Comparison of ENCODE assay signal across 8 mouse cellular contexts in genomic region chr7:102246265-102246664, GRCm38 (mm10). TPM values are rescaled to one million over a fixed set of nuclear protein-coding genes. Genes with fewer than 3 reads are reported as not detected.
A peak's percentile ranks its signal among the peaks of the same experiment; 100 is the strongest.
DNase-seq lines count a peak whose midpoint lies in the region; ATAC-seq and TF ChIP-seq lines count a peak whose summit lies in the region.

No protein-coding gene starts in this region.

- peaks cover 37% of the 10 kb centered on the region for H3K4me1 ChIP-seq in kidney, embryonic 14.5 days (ENCODE audit: control insufficient read depth, insufficient read depth, low read length)
- H3K4me1 ChIP-seq in MEL (ENCODE audit: control insufficient read depth in 1 of 2, insufficient read depth in 2 of 2, low read length in 2 of 2): peaks cover 38 to 71% of the 10 kb centered on the region in 2 experiments
- H3K4me1 ChIP-seq in brown adipose tissue, adult 24 weeks (ENCODE audit: control insufficient read depth, insufficient read depth, insufficient read length, low read length): peaks cover 36% of the 10 kb centered on the region
- H3K4me1 ChIP-seq in limb, embryonic 15.5 days: peaks cover 49% of the 10 kb centered on the region

- 64% methylated on average over 6 of the region's 6 CpGs for WGBS in kidney, embryonic 14.5 days
- 52% methylated on average over 6 of the region's 6 CpGs for WGBS in limb, embryonic 15.5 days

- no peak for TF ChIP-seq CTCF in MEL (IDR thresholded peaks at IDR 0.05 in 2 of 3, conservative IDR thresholded peaks at IDR 0.05 in 1 of 3; ENCODE audit: control insufficient read depth in 1 of 3, insufficient read depth in 1 of 3, low read depth in 2 of 3, low read length in 3 of 3, poor library complexity in 1 of 3, severe bottlenecking in 1 of 3)

- no peak overlapping the region for H3K4me2 ChIP-seq in kidney, embryonic 14.5 days (replicated peaks; ENCODE audit: low read depth, low read length)
- no peak overlapping the region for H3K4me2 ChIP-seq in limb, embryonic 15.5 days

- H3K4me3 ChIP-seq in kidney, embryonic 14.5 days (ENCODE audit: low read length): no peak overlapping the region
- peak overlapping the region in 1 of 2 experiments; percentile 83; a peak in 1 of 4 replicates for H3K4me3 ChIP-seq in MEL (ENCODE audit: control insufficient read depth in 1 of 2, insufficient read depth in 1 of 2, low read depth in 2 of 2, low read length in 2 of 2)
- H3K4me3 ChIP-seq in brown adipose tissue, adult 24 weeks (ENCODE audit: insufficient read depth, low read depth, low read length): peak overlapping the region; percentile 100; the same call in 1 of the 2 replicates
- H3K4me3 ChIP-seq in limb, embryonic 15.5 days: no peak overlapping the region

- H3K27ac ChIP-seq in kidney, embryonic 14.5 days (ENCODE audit: low read depth, low read length): no peak overlapping the region
- peak overlapping the region; percentile 99 for H3K27ac ChIP-seq in MEL (ENCODE audit: control insufficient read depth, low read depth, low read length)
- H3K27ac ChIP-seq in brown adipose tissue, adult 24 weeks (replicated peaks; ENCODE audit: low read depth, low read length): peak overlapping the region; percentile 48
- peak overlapping the region; percentile 29; the same call in 1 of the 2 replicates for H3K27ac ChIP-seq in limb, embryonic 15.5 days

- no peak for TF ChIP-seq RAD21 in MEL (IDR thresholded peaks at IDR 0.05; ENCODE audit: low read depth, low read length)

- no peak for TF ChIP-seq EP300 in MEL (IDR thresholded peaks at IDR 0.05; ENCODE audit: low read depth in 1 of 2, low read length in 2 of 2)

- 0 out of 2 replicates have a peak overlapping the region, but pooled peaks have one; percentile 18 for H3K9ac ChIP-seq in kidney, embryonic 14.5 days (ENCODE audit: low read depth, low read length)
- peak overlapping the region; percentile 97 for H3K9ac ChIP-seq in MEL (ENCODE audit: control insufficient read depth, low read depth, low read length, poor library complexity, severe bottlenecking)
- no peak overlapping the region for H3K9ac ChIP-seq in limb, embryonic 15.5 days

- no peaks in the 10 kb centered on the region for H3K27me3 ChIP-seq in kidney, embryonic 14.5 days (ENCODE audit: control insufficient read depth, insufficient read depth, low read length)
- no peaks in the 10 kb centered on the region for H3K27me3 ChIP-seq in MEL (ENCODE audit: control insufficient read depth in 1 of 2, insufficient read depth in 2 of 2, low read length in 2 of 2)
- H3K27me3 ChIP-seq in limb, embryonic 15.5 days: no peaks in the 10 kb centered on the region

- no peaks in the 10 kb centered on the region for H3K9me3 ChIP-seq in kidney, embryonic 14.5 days (ENCODE audit: control insufficient read depth, low read length)
- no peaks in the 10 kb centered on the region for H3K9me3 ChIP-seq in MEL (replicated peaks; ENCODE audit: insufficient read depth, low read length)
- no peaks in the 10 kb centered on the region for H3K9me3 ChIP-seq in limb, embryonic 15.5 days

- TF ChIP-seq POLR2A in MEL (IDR thresholded peaks at IDR 0.05; ENCODE audit: control insufficient read depth in 1 of 2, insufficient read depth in 1 of 2, low read depth in 1 of 2, low read length in 2 of 2, poor library complexity in 1 of 2): no peak

- DNase-seq in kidney, postnatal 14 days: no peak
- no peak for DNase-seq in MEL (ENCODE audit: low read depth, low spot score)
- no peak for DNase-seq in adrenal gland, adult 18-20 months (ENCODE audit: low spot score in 2 of 2)
- no peak for DNase-seq in left cerebral cortex, adult 11 months (ENCODE audit: low spot score)

- peaks cover 69% of the 10 kb centered on the region for H3K79me2 ChIP-seq in MEL (ENCODE audit: control insufficient read depth, insufficient read depth, low read length, poor library complexity)

- no peak for ATAC-seq in kidney, embryonic 14.5 days (ENCODE audit: low FRiP score, low TSS enrichment)
- no peak for ATAC-seq in limb, embryonic 15.5 days (ENCODE audit: insufficient number of reproducible peaks, low FRiP score, low TSS enrichment, low read depth)
- ATAC-seq in cerebellum, adult (ENCODE audit: insufficient number of reproducible peaks, low FRiP score, low TSS enrichment): no peak

- peaks cover 6% of the 10 kb centered on the region; the same call in 1 of the 2 replicates for H3K36me3 ChIP-seq in kidney, embryonic 14.5 days (ENCODE audit: control insufficient read depth, insufficient read depth, low read length)
- peaks cover 2 to 64% of the 10 kb centered on the region in 2 experiments for H3K36me3 ChIP-seq in MEL (ENCODE audit: control insufficient read depth in 1 of 2, insufficient read depth in 2 of 2, low read length in 2 of 2)
- H3K36me3 ChIP-seq in limb, embryonic 15.5 days: 0 out of 2 replicates have a peak, but pooled peaks cover 4% of the 10 kb centered on the region

TF ChIP-seq in MEL, 35 proteins besides CTCF, POLR2A, EP300 and RAD21:
- TF ChIP-seq UBTF (IDR thresholded peaks at IDR 0.05; ENCODE audit: borderline replicate concordance, insufficient read depth, low read depth, low read length) (no peak), SIN3A (IDR thresholded peaks at IDR 0.05; ENCODE audit: low read length) (no peak), MAX (IDR thresholded peaks at IDR 0.05; ENCODE audit: low read length) (no peak), KAT2A (conservative IDR thresholded peaks at IDR 0.05; ENCODE audit: low read depth, low read length) (no peak), JUND (IDR thresholded peaks at IDR 0.05; ENCODE audit: low read depth, low read length) (no peak), USF2 (IDR thresholded peaks at IDR 0.05; ENCODE audit: borderline replicate concordance in 1 of 2, insufficient read depth in 1 of 2, low read depth in 1 of 2, low read length in 2 of 2) (no peak), TAL1 (IDR thresholded peaks at IDR 0.05; ENCODE audit: low read length) (no peak), ZNF384 (IDR thresholded peaks at IDR 0.05; ENCODE audit: low read depth, low read length) (no peak), ZC3H11A (IDR thresholded peaks at IDR 0.05; ENCODE audit: low read depth, low read length) (no peak), E2F4 (IDR thresholded peaks at IDR 0.05; ENCODE audit: borderline replicate concordance, low read depth, low read length) (no peak), NRF1 (IDR thresholded peaks at IDR 0.05; ENCODE audit: insufficient read depth, low read depth, low read length, poor library complexity, severe bottlenecking) (no peak), MXI1 (IDR thresholded peaks at IDR 0.05; ENCODE audit: low read depth, low read length) (no peak), RCOR1 (IDR thresholded peaks at IDR 0.05; ENCODE audit: low read depth, low read length) (no peak), SMC3 (IDR thresholded peaks at IDR 0.05; ENCODE audit: low read depth, low read length) (no peak)

RNA-seq across cellular contexts. Expression of gene Rhog, which starts 9.6 kb away (rescaled TPM):
- 47.6 and 62.6 TPM in 2 replicates for polyA plus RNA-seq in kidney, embryonic 14.5 days (2014; fragmentation: Nextera tagmentation; extraction: Ambion mirVana)
- 24.1 and 33.3 TPM in 2 replicates for total RNA-seq in MEL (2012; rRNA removed)
- 100 to 1,000 TPM; 347 to 425 TPM for polyA plus RNA-seq in MEL (2012; ENCODE audit: insufficient read depth in 1 of 2, insufficient read length in 2 of 2, low read depth in 1 of 2, low replicate concordance in 2 of 2, missing spikeins in 1 of 2)
- polyA plus RNA-seq in brown adipose tissue, adult 24 weeks (2012; ENCODE audit: insufficient read depth, insufficient read length, missing spikeins): 25.4 and 29.6 TPM in 2 replicates
- polyA plus RNA-seq in limb, embryonic 15.5 days (2015; fragmentation: Nextera tagmentation; extraction: Ambion mirVana): 65.2 and 76.2 TPM in 2 replicates
- total RNA-seq in adrenal gland, adult 18-20 months (2021): 10 to 100 TPM; 43.5 to 55.7 TPM

RNA-seq across cellular contexts. Expression of gene Stim1, which starts 21.3 kb away (rescaled TPM):
- polyA plus RNA-seq in kidney, embryonic 14.5 days (2014; fragmentation: Nextera tagmentation; extraction: Ambion mirVana): 8.1 and 11.6 TPM in 2 replicates
- 26.1 and 28.2 TPM in 2 replicates for total RNA-seq in MEL (2012; rRNA removed)
- 10 to 100 TPM in 1 of 2 experiments, not detected in 1; 65.0 TPM for polyA plus RNA-seq in MEL (2012; ENCODE audit: insufficient read depth in 1 of 2, insufficient read length in 2 of 2, low read depth in 1 of 2, low replicate concordance in 2 of 2, missing spikeins in 1 of 2)
- 46.5 and 52.6 TPM in 2 replicates for polyA plus RNA-seq in brown adipose tissue, adult 24 weeks (2012; ENCODE audit: insufficient read depth, insufficient read length, missing spikeins)
- polyA plus RNA-seq in limb, embryonic 15.5 days (2015; fragmentation: Nextera tagmentation; extraction: Ambion mirVana): 33.5 and 38.5 TPM in 2 replicates
- 10 to 100 TPM; 74.0 to 77.1 TPM for total RNA-seq in adrenal gland, adult 18-20 months (2021)

RNA-seq across cellular contexts. Expression of gene Pgap2, which starts 36.3 kb away (rescaled TPM):
- polyA plus RNA-seq in kidney, embryonic 14.5 days (2014; fragmentation: Nextera tagmentation; extraction: Ambion mirVana): 80.9 and 85.3 TPM in 2 replicates
- total RNA-seq in MEL (2012; rRNA removed): 21.1 and 29.2 TPM in 2 replicates
- 10 to 100 TPM in 1 of 2 experiments, not detected in 1; 91.1 TPM for polyA plus RNA-seq in MEL (2012; ENCODE audit: insufficient read depth in 1 of 2, insufficient read length in 2 of 2, low read depth in 1 of 2, low replicate concordance in 2 of 2, missing spikeins in 1 of 2)
- polyA plus RNA-seq in brown adipose tissue, adult 24 weeks (2012; ENCODE audit: insufficient read depth, insufficient read length, missing spikeins): 39.2 and 54.0 TPM in 2 replicates
- polyA plus RNA-seq in limb, embryonic 15.5 days (2015; fragmentation: Nextera tagmentation; extraction: Ambion mirVana): 92.5 and 97.2 TPM in 2 replicates
- 10 to 100 TPM; 57.5 to 79.5 TPM for total RNA-seq in adrenal gland, adult 18-20 months (2021)

RNA-seq across cellular contexts. Expression of gene Nup98, which starts 36.3 kb away (rescaled TPM):
- 37.5 and 55.4 TPM in 2 replicates for polyA plus RNA-seq in kidney, embryonic 14.5 days (2014; fragmentation: Nextera tagmentation; extraction: Ambion mirVana)
- total RNA-seq in MEL (2012; rRNA removed): 25.9 and 31.7 TPM in 2 replicates
- polyA plus RNA-seq in MEL (2012; ENCODE audit: insufficient read depth in 1 of 2, insufficient read length in 2 of 2, low read depth in 1 of 2, low replicate concordance in 2 of 2, missing spikeins in 1 of 2): 100 to 1,000 TPM in 1 of 2 experiments, 10 to 100 TPM in 1; 45.2 to 195 TPM
- 10.3 and 12.3 TPM in 2 replicates for polyA plus RNA-seq in brown adipose tissue, adult 24 weeks (2012; ENCODE audit: insufficient read depth, insufficient read length, missing spikeins)
- polyA plus RNA-seq in limb, embryonic 15.5 days (2015; fragmentation: Nextera tagmentation; extraction: Ambion mirVana): 29.2 and 30.8 TPM in 2 replicates
- 10 to 100 TPM; 72.5 to 80.1 TPM for total RNA-seq in adrenal gland, adult 18-20 months (2021)
